In genomic region chr3:96551203-96551602, GRCm38 (mm10) we compare ENCODE assay signal across 10 mouse cellular contexts. TPM values are rescaled to one million over a fixed set of nuclear protein-coding genes. Genes with fewer than 3 reads are reported as not detected.
DNase-seq lines count a peak whose midpoint lies in the region; ATAC-seq and TF ChIP-seq lines count a peak whose summit lies in the region.
"Had no signal": no experiment of that assay in that cellular context is flagged by ENCODE, and none has a peak within 500 bp of the region (broad histone marks: within the 10 kb centered on the region; RNA-seq: fewer than 3 reads in every experiment).

No protein-coding gene starts in this region.

- H3K9me3 ChIP-seq in forebrain, embryonic 14.5 days (replicated peaks; ENCODE audit: control insufficient read depth, low read length) = no peaks in the 10 kb centered on the region
- no peaks in the 10 kb centered on the region for H3K9me3 ChIP-seq in forebrain, embryonic 12.5 days
- H3K9me3 ChIP-seq in embryonic facial prominence, embryonic 14.5 days (ENCODE audit: control insufficient read depth, low read length) = no peaks in the 10 kb centered on the region
- H3K9me3 ChIP-seq: liver, embryonic 15.5 days had no signal

- TF ChIP-seq POLR2A in kidney, adult 2 months (IDR thresholded peaks at IDR 0.05; ENCODE audit: low read depth, low read length) = no peak

- no peaks in the 10 kb centered on the region for H3K27me3 ChIP-seq in forebrain, embryonic 14.5 days (replicated peaks; ENCODE audit: control insufficient read depth, insufficient read depth, low read length)
- no peaks in the 10 kb centered on the region for H3K27me3 ChIP-seq in forebrain, embryonic 12.5 days
- H3K27me3 ChIP-seq in embryonic facial prominence, embryonic 14.5 days (replicated peaks; ENCODE audit: control insufficient read depth, insufficient read depth, low read length) = no peaks in the 10 kb centered on the region
- no peaks in the 10 kb centered on the region for H3K27me3 ChIP-seq in kidney, adult 2 months (replicated peaks; ENCODE audit: control insufficient read depth, insufficient read depth, low read length)
- H3K27me3 ChIP-seq: liver, embryonic 15.5 days had no signal

- peaks cover 10% of the 10 kb centered on the region for H3K4me1 ChIP-seq in forebrain, embryonic 14.5 days (ENCODE audit: control insufficient read depth, insufficient read depth, low read length)
- H3K4me1 ChIP-seq in forebrain, embryonic 12.5 days = peaks cover 16% of the 10 kb centered on the region
- H3K4me1 ChIP-seq in embryonic facial prominence, embryonic 14.5 days (ENCODE audit: control insufficient read depth, insufficient read depth, low read length) = peaks cover 12% of the 10 kb centered on the region
- H3K4me1 ChIP-seq in kidney, adult 2 months (ENCODE audit: control insufficient read depth, insufficient read depth, low read length) = peaks cover 25% of the 10 kb centered on the region; the same call in 1 of the 2 replicates

- H3K4me3 ChIP-seq in forebrain, embryonic 14.5 days (ENCODE audit: low read depth, low read length) = no peak overlapping the region
- H3K4me3 ChIP-seq in forebrain, embryonic 12.5 days (replicated peaks) = no peak overlapping the region
- no peak overlapping the region for H3K4me3 ChIP-seq in embryonic facial prominence, embryonic 14.5 days (ENCODE audit: low read depth, low read length)
- H3K4me3 ChIP-seq in kidney, adult 2 months (ENCODE audit: insufficient read depth, low read depth, low read length) = no peak overlapping the region
- no peak overlapping the region for H3K4me3 ChIP-seq in macrophage (ENCODE audit: inconsistent target)
- H3K4me3 ChIP-seq: liver, embryonic 15.5 days had no signal

- no peak overlapping the region for H3K9ac ChIP-seq in forebrain, embryonic 14.5 days (ENCODE audit: low read length)
- H3K9ac ChIP-seq in forebrain, embryonic 12.5 days = no peak overlapping the region
- peak overlapping the region; percentile 47; the same call in 1 of the 2 replicates for H3K9ac ChIP-seq in embryonic facial prominence, embryonic 14.5 days (ENCODE audit: low read depth, low read length)
- H3K9ac ChIP-seq: liver, embryonic 15.5 days had no signal

- no peak overlapping the region for H3K4me2 ChIP-seq in forebrain, embryonic 14.5 days (ENCODE audit: low read length)
- H3K4me2 ChIP-seq in forebrain, embryonic 12.5 days = no peak overlapping the region
- 0 out of 2 replicates have a peak overlapping the region, but pooled peaks have one; percentile 5 for H3K4me2 ChIP-seq in embryonic facial prominence, embryonic 14.5 days (ENCODE audit: low read depth, low read length)
- H3K4me2 ChIP-seq: liver, embryonic 15.5 days had no signal

- no peak overlapping the region for H3K27ac ChIP-seq in forebrain, embryonic 14.5 days (ENCODE audit: low read depth, low read length)
- no peak overlapping the region for H3K27ac ChIP-seq in forebrain, embryonic 12.5 days
- peak overlapping the region; percentile 46; the same call in 1 of the 2 replicates for H3K27ac ChIP-seq in embryonic facial prominence, embryonic 14.5 days (replicated peaks; ENCODE audit: low read depth, low read length)
- peak overlapping the region; percentile 71 for H3K27ac ChIP-seq in kidney, adult 2 months (ENCODE audit: insufficient read depth, low read depth, low read length)
- H3K27ac ChIP-seq in macrophage = peak overlapping the region; percentile 39
- H3K27ac ChIP-seq: liver, embryonic 15.5 days had no signal

- peak; percentile 48 for TF ChIP-seq CTCF in kidney, adult 2 months (conservative IDR thresholded peaks at IDR 0.05; ENCODE audit: insufficient read depth, insufficient read length, low read depth, low read length)

- no peak for ATAC-seq in forebrain, embryonic 14.5 days
- no peak for ATAC-seq in forebrain, embryonic 12.5 days (ENCODE audit: low FRiP score)
- ATAC-seq in embryonic facial prominence, embryonic 14.5 days (ENCODE audit: low read depth) = 0 out of 2 replicates have a peak, but pooled peaks have one; percentile 17

- no peaks in the 10 kb centered on the region for H3K36me3 ChIP-seq in forebrain, embryonic 14.5 days (ENCODE audit: control insufficient read depth, insufficient read depth, low read length)
- no peaks in the 10 kb centered on the region for H3K36me3 ChIP-seq in forebrain, embryonic 12.5 days (replicated peaks)
- H3K36me3 ChIP-seq in embryonic facial prominence, embryonic 14.5 days (ENCODE audit: control insufficient read depth, insufficient read depth, low read length) = no peaks in the 10 kb centered on the region
- H3K36me3 ChIP-seq in kidney, adult 2 months (ENCODE audit: control insufficient read depth, insufficient read depth, low read length) = no peaks in the 10 kb centered on the region
- H3K36me3 ChIP-seq in macrophage (ENCODE audit: inconsistent target) = no peaks in the 10 kb centered on the region
- H3K36me3 ChIP-seq: liver, embryonic 15.5 days had no signal

- 6% methylated on average over 8 of the region's 8 CpGs for WGBS in forebrain, embryonic 14.5 days
- 12% methylated on average over 8 of the region's 8 CpGs for WGBS in forebrain, embryonic 12.5 days
- 8% methylated on average over 8 of the region's 8 CpGs for WGBS in embryonic facial prominence, embryonic 14.5 days
- WGBS in kidney, adult 2 months = 4% methylated on average over 8 of the region's 8 CpGs
- WGBS in macrophage (ENCODE audit: missing documents) = 9% methylated on average over 8 of the region's 8 CpGs

- peak; percentile 72 for DNase-seq in forebrain, embryonic 14.5 days (ENCODE audit: low spot score)
- peak; percentile 65 for DNase-seq in urinary bladder, postnatal 14 days (ENCODE audit: low spot score)
- DNase-seq in urinary bladder, adult 18-20 months (ENCODE audit: low spot score in 2 of 2) = no peak
- peak; percentile 84 for DNase-seq in embryonic facial prominence, embryonic 14.5 days (ENCODE audit: low spot score)
- peak; percentile 90 for DNase-seq in kidney, adult 2 months
- DNase-seq in thymus, postnatal 14 days = peak; percentile 79

- H3K79me2 ChIP-seq in macrophage (ENCODE audit: inconsistent target) = no peaks in the 10 kb centered on the region

RNA-seq across cellular contexts. Expression of gene Txnip, which starts 6.6 kb away (rescaled TPM):
- 60.7 and 79.0 TPM in 2 replicates for polyA plus RNA-seq in forebrain, embryonic 14.5 days (2014; fragmentation: Nextera tagmentation; extraction: Ambion mirVana)
- 40.4 and 40.8 TPM in 2 replicates for polyA plus RNA-seq in forebrain, embryonic 12.5 days (2016; fragmentation: Nextera tagmentation; extraction: Ambion mirVana)
- polyA plus RNA-seq in embryonic facial prominence, embryonic 14.5 days (2014; fragmentation: Nextera tagmentation; extraction: Ambion mirVana) = 160 and 166 TPM in 2 replicates
- polyA plus RNA-seq in kidney, adult 2 months (2012; rRNA removed) = 514 and 518 TPM in 2 replicates
- 100 to 1,000 TPM in 9 of 26 experiments, 10 to 100 TPM in 16, 1 to 10 TPM in 1; 8.8 to 741 (median 70.0) TPM for total RNA-seq in macrophage (2018; cell fraction: chromatin; rRNA removed)
- total RNA-seq in macrophage (2018; cell fraction: cytosol; rRNA removed) = 100 to 1,000 TPM in 16 of 26 experiments, 10 to 100 TPM in 10; 12.9 to 504 (median 163) TPM
- total RNA-seq in macrophage (2018; cell fraction: nucleus; rRNA removed) = 100 to 1,000 TPM in 11 of 26 experiments, 10 to 100 TPM in 15; 14.5 to 587 (median 82.2) TPM
- polyA plus RNA-seq in macrophage (2018) = 198 to 536 TPM (median 239 TPM) in 3 replicates

RNA-seq across cellular contexts. Expression of gene Gm16253, which starts 25.6 kb away (rescaled TPM):
- 0.45 TPM in 1 of 2 replicates, not detected in the other for polyA plus RNA-seq in forebrain, embryonic 14.5 days (2014; fragmentation: Nextera tagmentation; extraction: Ambion mirVana)
- polyA plus RNA-seq in forebrain, embryonic 12.5 days (2016; fragmentation: Nextera tagmentation; extraction: Ambion mirVana) = 1.3 and 1.7 TPM in 2 replicates
- polyA plus RNA-seq in embryonic facial prominence, embryonic 14.5 days (2014; fragmentation: Nextera tagmentation; extraction: Ambion mirVana) = 0.55 TPM in 1 of 2 replicates, not detected in the other
- polyA plus RNA-seq in kidney, adult 2 months (2012; rRNA removed) = 0.20 TPM in 1 of 2 replicates, not detected in the other
- total RNA-seq in macrophage (2018; cell fraction: chromatin; rRNA removed) = not detected
- under 1 TPM in 8 of 26 experiments, not detected in 18; 0.19 to 0.52 (median 0.36) TPM for total RNA-seq in macrophage (2018; cell fraction: cytosol; rRNA removed)
- not detected for total RNA-seq in macrophage (2018; cell fraction: nucleus; rRNA removed)
- polyA plus RNA-seq in macrophage (2018) = not detected in 3 replicates
- total RNA-seq: adrenal gland, postnatal 4 days had no signal

RNA-seq across cellular contexts. Expression of gene Hfe2, which starts 26.2 kb away (rescaled TPM):
- polyA plus RNA-seq in forebrain, embryonic 14.5 days (2014; fragmentation: Nextera tagmentation; extraction: Ambion mirVana) = 0.41 and 0.52 TPM in 2 replicates
- polyA plus RNA-seq in forebrain, embryonic 12.5 days (2016; fragmentation: Nextera tagmentation; extraction: Ambion mirVana) = 0.54 and 0.84 TPM in 2 replicates
- 28.3 and 36.4 TPM in 2 replicates for polyA plus RNA-seq in embryonic facial prominence, embryonic 14.5 days (2014; fragmentation: Nextera tagmentation; extraction: Ambion mirVana)
- 0.23 and 3.9 TPM in 2 replicates for polyA plus RNA-seq in kidney, adult 2 months (2012; rRNA removed)
- not detected for total RNA-seq in macrophage (2018; cell fraction: chromatin; rRNA removed)
- total RNA-seq in macrophage (2018; cell fraction: cytosol; rRNA removed) = not detected
- total RNA-seq in macrophage (2018; cell fraction: nucleus; rRNA removed) = not detected
- polyA plus RNA-seq in macrophage (2018) = not detected in 3 replicates

RNA-seq across cellular contexts. Expression of gene Polr3gl, which starts 42.8 kb away (rescaled TPM):
- polyA plus RNA-seq in forebrain, embryonic 14.5 days (2014; fragmentation: Nextera tagmentation; extraction: Ambion mirVana) = 8.0 and 8.2 TPM in 2 replicates
- 40.1 and 40.7 TPM in 2 replicates for polyA plus RNA-seq in forebrain, embryonic 12.5 days (2016; fragmentation: Nextera tagmentation; extraction: Ambion mirVana)
- 8.9 and 11.0 TPM in 2 replicates for polyA plus RNA-seq in embryonic facial prominence, embryonic 14.5 days (2014; fragmentation: Nextera tagmentation; extraction: Ambion mirVana)
- polyA plus RNA-seq in kidney, adult 2 months (2012; rRNA removed) = 14.5 and 15.3 TPM in 2 replicates
- total RNA-seq in macrophage (2018; cell fraction: chromatin; rRNA removed) = 100 to 1,000 TPM in 4 of 26 experiments, 10 to 100 TPM in 22; 12.2 to 172 (median 71.1) TPM
- total RNA-seq in macrophage (2018; cell fraction: cytosol; rRNA removed) = 10 to 100 TPM; 19.2 to 53.8 (median 30.2) TPM
- 10 to 100 TPM; 16.6 to 93.9 (median 44.1) TPM for total RNA-seq in macrophage (2018; cell fraction: nucleus; rRNA removed)
- polyA plus RNA-seq in macrophage (2018) = 31.8 to 127 TPM (median 41.1 TPM) in 3 replicates

RNA-seq across cellular contexts. Expression of gene Ankrd34a, which starts 45.2 kb away (rescaled TPM):
- polyA plus RNA-seq in forebrain, embryonic 14.5 days (2014; fragmentation: Nextera tagmentation; extraction: Ambion mirVana) = 11.8 and 14.9 TPM in 2 replicates
- polyA plus RNA-seq in forebrain, embryonic 12.5 days (2016; fragmentation: Nextera tagmentation; extraction: Ambion mirVana) = 4.0 and 4.4 TPM in 2 replicates
- 2.7 and 3.0 TPM in 2 replicates for polyA plus RNA-seq in embryonic facial prominence, embryonic 14.5 days (2014; fragmentation: Nextera tagmentation; extraction: Ambion mirVana)
- polyA plus RNA-seq in kidney, adult 2 months (2012; rRNA removed) = 0.23 and 0.38 TPM in 2 replicates
- under 1 TPM in 1 of 26 experiments, not detected in 25; 0.32 TPM for total RNA-seq in macrophage (2018; cell fraction: chromatin; rRNA removed)
- total RNA-seq in macrophage (2018; cell fraction: cytosol; rRNA removed) = under 1 TPM in 10 of 26 experiments, not detected in 16; 0.03 to 0.22 (median 0.09) TPM
- total RNA-seq in macrophage (2018; cell fraction: nucleus; rRNA removed) = under 1 TPM in 2 of 26 experiments, not detected in 24; 0.29 to 0.31 TPM
- polyA plus RNA-seq in macrophage (2018) = 0.07 to 0.15 TPM in 2 of 3 replicates, not detected in the other

Comparison
In these comparisons a context has a peak if more than half of its experiments do, and no peak if none do; other contexts are left out.
1. DNase-seq: peak in forebrain, embryonic 14.5 days (single experiment), urinary bladder, postnatal 14 days (single experiment), embryonic facial prominence, embryonic 14.5 days (single experiment), kidney, adult 2 months (single experiment) and thymus, postnatal 14 days (single experiment); none in urinary bladder, adult 18-20 months (0 of 2).
2. H3K27ac ChIP-seq: peak in embryonic facial prominence, embryonic 14.5 days (single experiment), kidney, adult 2 months (single experiment) and macrophage (single experiment); none in forebrain, embryonic 14.5 days (single experiment) and forebrain, embryonic 12.5 days (single experiment).